Mouse (Mus musculus) olfactory bulb, adult 2 months (tissue): Measurements from ENCODE around the gene Ralgapa2.

Experiments used
- CTCF ChIP-seq: fragments of 200-500 bp; IDR thresholded peaks from 2 replicates; pipeline ENCODE4 v1.5.1; 2012; ENCODE audit warnings: low read depth, mild to moderate bottlenecking, low read length, moderate library complexity; ENCODE audit not compliant: insufficient read depth
- POLR2A ChIP-seq: fragments of 200-500 bp; IDR thresholded peaks from 2 replicates; pipeline ENCODE4 v1.6.1; 2012; ENCODE audit warnings: mild to moderate bottlenecking, low read depth, low read length, moderate library complexity; ENCODE audit not compliant: insufficient read depth

DNA sequence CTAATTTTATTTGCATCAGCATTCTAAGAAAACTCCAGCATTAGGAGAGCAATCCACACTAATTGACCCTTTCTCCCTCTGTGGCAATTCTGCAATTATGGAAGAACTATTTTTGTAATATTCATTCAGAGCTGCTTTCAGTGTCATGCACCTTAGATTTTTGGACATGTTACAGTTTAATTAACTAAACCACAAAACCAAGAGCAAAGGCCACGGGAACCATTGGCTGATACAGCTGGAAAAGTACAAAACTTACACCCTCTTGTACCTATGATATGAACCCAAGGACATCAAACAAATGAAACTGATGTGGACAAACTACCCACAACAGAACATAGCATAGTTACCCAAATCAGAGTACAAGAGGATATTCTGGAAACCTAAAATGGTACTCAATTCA, 182.0 kb downstream of the Ralgapa2 start:
- TF ChIP-seq CTCF (no peak), POLR2A (no peak)
